Mouse (Mus musculus) cerebellum, postnatal 4 days (tissue): ENCODE measurements around the gene Cd5.

Experiments
- DNase-seq, 2 experiments: peaks; one replicate each; pipeline ENCODE4 v3.0.0; 2022; ENCODE audit warnings: low spot score in 2 of 2, mixed read lengths in 1 of 2

Cd5 gene

GRCm38 (mm10) chr19:10671854-10672417, 66.9 kb downstream of the Cd5 start:
- no peak for DNase-seq

- DNase-seq = no peak
Observed at GRCm38 (mm10) chr19:10671319-10671718, 67.5 kb downstream of the Cd5 start.
